Mouse (Mus musculus) lung, embryonic 14.5 days (tissue): ENCODE results near the gene Celf5. TPM values are rescaled to one million over a fixed set of nuclear protein-coding genes. Genes with fewer than 3 reads are reported as not detected.

Experiments
- ATAC-seq: fragments of 200-750 bp; cut with Nextera tagmentation; 2 replicates; pipeline ENCODE4 v1.8.0; 2017; ENCODE audit warnings: mild to moderate bottlenecking, moderate TSS enrichment, moderate library complexity; ENCODE audit not compliant: insufficient read depth
- DNase-seq: peaks from one replicate; pipeline ENCODE4 v3.0.0-alpha.2; 2015
- H3K27ac ChIP-seq: fragments of 300-500 bp; sonication (generic); 2 replicates; pipeline ENCODE4 v1.5.1; 2014; ENCODE audit warnings: low read depth, mild to moderate bottlenecking, moderate library complexity
- H3K27me3 ChIP-seq: fragments of 300-500 bp; sonication (generic); 2 replicates; pipeline ENCODE4 v1.6.1; 2014; ENCODE audit warnings: low read length, control low read depth; ENCODE audit not compliant: insufficient read depth
- H3K36me3 ChIP-seq: fragments of 300-500 bp; sonication (generic); 2 replicates; pipeline ENCODE4 v1.6.1; 2014; ENCODE audit warnings: control low read depth; ENCODE audit not compliant: insufficient read depth
- H3K4me1 ChIP-seq: fragments of 300-500 bp; sonication (generic); 2 replicates; pipeline ENCODE4 v1.6.1; 2014; ENCODE audit warnings: antibody characterized with exemption, control low read depth; ENCODE audit not compliant: insufficient read depth
- H3K4me2 ChIP-seq: fragments of 300-500 bp; sonication (generic); 2 replicates; pipeline ENCODE4 v1.6.1; 2014; ENCODE audit warnings: mild to moderate bottlenecking
- H3K4me3 ChIP-seq: fragments of 300-500 bp; sonication (generic); 2 replicates; pipeline ENCODE4 v1.5.1; 2014; ENCODE audit warnings: low read depth, low read length
- H3K9ac ChIP-seq: fragments of 300-500 bp; sonication (generic); 2 replicates; pipeline ENCODE4 v1.6.1; 2014
- H3K9me3 ChIP-seq: fragments of 300-500 bp; sonication (generic); 2 replicates; pipeline ENCODE4 v1.6.1; 2016; ENCODE audit warnings: low read depth, low read length, control low read depth
- CTCF ChIP-seq: IDR thresholded peaks from 2 replicates; pipeline ENCODE4 v1.5.1; 2016; ENCODE audit warnings: antibody characterized with exemption, low read depth
- WGBS: fragments of 180-500 bp; shearing (Covaris S2); extraction: QIAGEN DNeasy Blood & Tissue Kit; methylation state at CpG from one replicate; pipeline ENCODE4 v1.1.7; 2014; 5-methylcytosine and 5-hydroxymethylcytosine counted together
- polyA plus RNA-seq: library from polyadenylated mRNA; unstranded; fragments of >200 nt; fragmentation: Nextera tagmentation; extraction: Ambion mirVana; gene quantifications from 2 replicates; pipeline ENCODE4 v1.2.1, GENCODE M21; 2014

The Celf5 gene
- polyA plus RNA-seq, 1 experiment from 2014 or later, result 0.09 TPM

DNA sequence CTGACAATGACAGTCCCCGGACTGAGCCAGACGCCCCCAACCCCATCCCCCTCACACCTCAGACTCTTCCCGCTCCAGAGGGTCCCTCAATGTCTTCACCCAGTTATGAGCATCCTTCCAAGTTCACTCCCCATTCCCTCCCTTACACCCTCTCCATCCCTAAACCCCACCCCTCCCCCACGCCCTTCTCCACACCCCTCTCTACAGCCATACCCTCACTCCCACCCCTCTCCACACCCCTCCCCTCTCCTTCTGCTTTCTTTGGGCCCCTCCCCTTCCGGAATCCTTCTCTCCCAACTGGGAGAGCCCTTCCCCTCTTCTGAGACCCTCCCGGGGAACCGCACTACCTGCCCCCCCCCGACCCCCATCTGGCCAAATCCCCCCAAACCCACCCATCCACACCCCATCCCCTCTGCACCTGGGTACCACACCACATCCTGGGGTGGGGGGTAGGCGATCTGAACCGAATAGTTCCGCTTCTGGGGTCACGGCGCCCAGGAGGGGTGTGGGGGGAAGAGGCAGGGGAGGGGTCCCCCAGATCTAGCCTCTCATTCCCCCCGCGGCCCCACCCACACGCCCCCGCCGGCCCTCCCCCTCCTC, 10.0 kb downstream of the Celf5 start:
- Histone ChIP-seq H3K9me3 (no peaks in the 10 kb centered on the region), H3K4me1 (no peaks in the 10 kb centered on the region), H3K4me2 (no peak overlapping the region), H3K36me3 (no peaks in the 10 kb centered on the region), H3K27me3 (peaks cover 30% of the 10 kb centered on the region), H3K4me3 (no peak overlapping the region), H3K27ac (no peak overlapping the region), H3K9ac (no peak overlapping the region)
- TF ChIP-seq CTCF, result no peak
- WGBS, result 9% methylated on average over 13 of the region's 18 CpGs
- no peak for DNase-seq
- ATAC-seq, result no peak

DNA sequence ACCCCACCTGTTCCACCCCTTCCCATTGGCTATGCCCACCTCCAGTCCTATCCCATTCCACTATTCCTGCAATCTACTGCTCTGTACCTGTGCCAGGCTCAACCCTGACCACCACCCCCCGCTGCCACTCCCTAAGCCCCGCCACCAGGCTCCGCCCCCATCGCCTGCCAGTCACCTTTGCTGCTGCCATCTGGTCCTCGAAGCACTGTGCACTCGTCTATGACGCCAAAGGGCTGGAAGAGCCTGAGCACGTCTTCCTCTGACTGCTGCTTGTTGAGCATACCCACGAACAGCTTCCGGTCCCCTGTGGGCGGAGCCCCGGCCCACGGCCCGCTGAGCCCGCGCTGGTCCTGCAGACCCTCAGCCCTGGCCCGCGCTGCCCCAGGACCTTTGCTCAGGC, 12.1 kb downstream of the Celf5 start:
- Histone ChIP-seq H3K4me3 (no peak overlapping the region), H3K27ac (no peak overlapping the region), H3K36me3 (no peaks in the 10 kb centered on the region), H3K9ac (no peak overlapping the region), H3K27me3 (peaks cover 42% of the 10 kb centered on the region), H3K4me1 (no peaks in the 10 kb centered on the region), H3K9me3 (no peaks in the 10 kb centered on the region), H3K4me2 (no peak overlapping the region)
- TF ChIP-seq CTCF, result no peak
- WGBS, result 52% methylated on average over 18 of the region's 18 CpGs
- DNase-seq (no peak), ATAC-seq (no peak)

DNA sequence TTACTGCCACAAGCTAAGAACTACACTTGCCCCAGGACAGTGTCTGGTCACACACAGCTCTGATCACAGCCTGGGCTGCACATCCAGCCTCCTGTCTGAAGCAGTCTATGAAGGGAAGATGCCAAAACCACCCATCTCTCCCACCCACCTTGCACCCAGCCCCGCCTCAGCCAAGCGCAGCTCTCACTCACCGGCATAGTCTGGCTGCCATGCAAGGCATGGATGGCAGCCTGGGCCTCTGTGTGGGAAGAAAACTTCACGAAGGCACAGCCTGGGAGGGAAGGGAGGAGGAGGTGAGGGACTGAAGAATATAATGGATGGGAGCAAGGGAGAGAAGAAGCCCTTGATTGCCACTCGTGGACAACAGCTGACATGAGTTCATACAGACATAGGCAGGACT, 13.3 kb downstream of the Celf5 start:
- no peak for ATAC-seq
- H3K27me3 ChIP-seq, result peaks cover 50% of the 10 kb centered on the region
- no peaks in the 10 kb centered on the region for H3K9me3 ChIP-seq

DNA sequence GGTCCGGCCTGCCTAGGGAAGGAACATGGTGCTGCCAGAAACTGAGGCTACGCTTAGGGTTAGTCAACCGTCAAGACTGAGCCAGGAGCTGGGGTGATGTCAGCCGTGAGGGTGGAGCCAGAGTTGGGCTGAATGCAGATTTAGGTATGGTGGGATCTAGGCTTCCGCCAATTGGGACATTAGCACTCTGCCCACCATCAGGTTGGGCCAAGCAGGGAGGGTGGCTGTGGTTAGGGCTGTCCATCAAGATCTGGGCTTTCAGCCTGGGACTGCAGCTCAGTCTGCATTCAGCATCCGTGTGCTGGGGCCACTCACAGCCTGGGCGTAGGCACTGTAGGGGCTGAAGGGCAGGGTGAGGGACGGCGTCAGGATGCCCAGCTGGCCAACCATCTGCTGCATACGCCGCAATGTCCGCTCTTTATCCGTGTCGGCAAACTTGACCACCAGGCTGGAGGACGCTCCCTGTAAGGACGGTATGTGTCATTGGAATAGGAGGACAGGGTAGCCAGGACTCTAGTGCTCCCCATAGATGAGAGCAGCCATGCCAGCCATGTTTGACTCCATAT, 14.8 kb downstream of the Celf5 start:
- Histone ChIP-seq H3K4me2 (no peak overlapping the region), H3K36me3 (no peaks in the 10 kb centered on the region), H3K4me1 (peaks cover 3% of the 10 kb centered on the region; the same call in 1 of the 2 replicates), H3K27ac (no peak overlapping the region), H3K27me3 (peaks cover 50% of the 10 kb centered on the region), H3K9ac (no peak overlapping the region), H3K4me3 (no peak overlapping the region), H3K9me3 (no peaks in the 10 kb centered on the region)
- TF ChIP-seq CTCF, result no peak
- DNase-seq, result no peak
- no peak for ATAC-seq
- 83% methylated on average over 16 of the region's 16 CpGs for WGBS

More for the DNA sequence above, 13.3 kb downstream of the Celf5 start:
- no peak for DNase-seq
- no peak for TF ChIP-seq CTCF
- no peak overlapping the region for H3K4me2 ChIP-seq
- no peaks in the 10 kb centered on the region for H3K36me3 ChIP-seq
- 0 out of 2 replicates have a peak, but pooled peaks cover under 1% of the 10 kb centered on the region for H3K4me1 ChIP-seq
- H3K4me3 ChIP-seq, result no peak overlapping the region
- H3K27ac ChIP-seq, result no peak overlapping the region
- WGBS, result 79% methylated on average over 5 of the region's 5 CpGs
- H3K9ac ChIP-seq, result no peak overlapping the region

GRCm38 (mm10) chr10:81466881-81467280, 15.6 kb downstream of the Celf5 start:
- no peak for DNase-seq
- peaks cover 50% of the 10 kb centered on the region for H3K27me3 ChIP-seq
- H3K36me3 ChIP-seq, result no peaks in the 10 kb centered on the region
- H3K4me2 ChIP-seq, result no peak overlapping the region
- no peak for ATAC-seq
- H3K27ac ChIP-seq, result no peak overlapping the region
- peaks cover 3% of the 10 kb centered on the region; the same call in 1 of the 2 replicates for H3K4me1 ChIP-seq
- no peak for TF ChIP-seq CTCF
- no peaks in the 10 kb centered on the region for H3K9me3 ChIP-seq
- no peak overlapping the region for H3K4me3 ChIP-seq
- 49% methylated on average over 14 of the region's 14 CpGs for WGBS
- no peak overlapping the region for H3K9ac ChIP-seq

- Histone ChIP-seq H3K4me2 (no peak overlapping the region), H3K27me3 (peaks cover 56% of the 10 kb centered on the region)
- no peak for TF ChIP-seq CTCF
These were observed 16.4 kb downstream of the Celf5 start for GRCm38 (mm10) chr10:81466066-81466465.

DNA sequence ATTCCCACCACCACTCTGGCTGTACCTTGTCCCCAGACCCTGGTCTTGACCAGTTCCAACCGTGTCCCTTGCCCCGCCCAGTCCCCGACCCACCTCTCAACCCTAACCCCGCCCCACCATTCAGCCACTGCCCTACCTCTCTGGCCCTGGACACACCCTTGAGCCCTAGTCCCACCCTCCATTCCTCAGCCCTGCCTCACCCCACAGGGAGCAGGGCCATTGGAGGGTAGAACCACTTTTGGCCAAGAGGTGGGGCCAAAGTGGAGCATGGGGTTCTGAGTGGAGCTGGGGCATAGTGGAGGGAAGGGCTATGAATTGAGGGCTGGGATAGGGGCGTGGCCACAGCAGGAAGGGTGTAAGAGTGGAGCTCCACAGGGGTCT, 17.3 kb downstream of the Celf5 start:
- DNase-seq (no peak), ATAC-seq (peak; percentile 31; the same call in 1 of the 2 replicates)
- Histone ChIP-seq H3K36me3 (no peaks in the 10 kb centered on the region), H3K4me1 (peaks cover 3% of the 10 kb centered on the region; the same call in 1 of the 2 replicates), H3K4me2 (no peak overlapping the region), H3K27me3 (peaks cover 64% of the 10 kb centered on the region), H3K4me3 (no peak overlapping the region), H3K27ac (no peak overlapping the region), H3K9ac (no peak overlapping the region), H3K9me3 (no peaks in the 10 kb centered on the region)
- no peak for TF ChIP-seq CTCF
- 10% methylated on average over 5 of the region's 5 CpGs for WGBS

More at GRCm38 (mm10) chr10:81466066-81466465, 16.4 kb downstream of the Celf5 start:
- ATAC-seq (no peak), DNase-seq (no peak)
- H3K27ac ChIP-seq, result no peak overlapping the region
- H3K36me3 ChIP-seq, result no peaks in the 10 kb centered on the region
- H3K9ac ChIP-seq, result no peak overlapping the region
- WGBS, result 85% methylated on average over 2 of the region's 2 CpGs
- H3K4me1 ChIP-seq, result peaks cover 3% of the 10 kb centered on the region; the same call in 1 of the 2 replicates
- H3K4me3 ChIP-seq, result no peak overlapping the region
- no peaks in the 10 kb centered on the region for H3K9me3 ChIP-seq
